Mouse (Mus musculus) heart, adult 2 months (tissue): ENCODE measurements around the gene Fyb.

Experiments used
- CTCF ChIP-seq: fragments of 200-600 bp; IDR thresholded peaks from 2 replicates; pipeline ENCODE4 v1.8.1; 2022; ENCODE audit warnings: antibody characterized with exemption, mild to moderate bottlenecking, moderate library complexity
- EP300 ChIP-seq: fragments of 200-500 bp; IDR thresholded peaks from 2 replicates; pipeline ENCODE4 v1.6.1; 2011; ENCODE audit warnings: low read depth, low read length, control low read depth; ENCODE audit not compliant: insufficient read depth
- POLR2A ChIP-seq: fragments of 200-500 bp; IDR thresholded peaks from 2 replicates; pipeline ENCODE4 v1.6.1; 2011; ENCODE audit warnings: mild to moderate bottlenecking, low read depth, low read length, control low read depth; ENCODE audit not compliant: insufficient read depth

- no peak for TF ChIP-seq POLR2A
- TF ChIP-seq CTCF: no peak
- TF ChIP-seq EP300: no peak
These were observed 186.1 kb downstream of the Fyb start for GRCm38 (mm10) chr15:6708526-6709441.
